Mouse (Mus musculus): ENCODE measurements around the gene Limch1. TPM values are rescaled to one million over a fixed set of nuclear protein-coding genes. Genes with fewer than 3 reads are reported as not detected.

The Limch1 gene
- polyA plus RNA-seq, 1 experiment from 2014 or later: 61.9 TPM

GRCm38 (mm10) chr5:67101793-67102600 is 356.4 kb downstream of the Limch1 start:
- 0 out of 2 replicates have a peak, but pooled peaks have one; percentile 45 for ATAC-seq (ENCODE audit: insufficient number of reproducible peaks, insufficient read depth, low FRiP score, low TSS enrichment)
- H3K27me3 ChIP-seq: peaks cover 78% of the 10 kb centered on the region
- H3K4me3 ChIP-seq: no peak overlapping the region
- H3K36me3 ChIP-seq: no peaks in the 10 kb centered on the region
- H3K9me3 ChIP-seq: no peaks in the 10 kb centered on the region
- H3K9ac ChIP-seq: no peak overlapping the region
- 2% methylated on average over 28 of the region's 28 CpGs for WGBS
- no peak overlapping the region for H3K4me2 ChIP-seq (replicated peaks)
- 0 out of 2 replicates have a peak, but pooled peaks cover 3% of the 10 kb centered on the region for H3K4me1 ChIP-seq
- no peak overlapping the region for H3K27ac ChIP-seq

GRCm38 (mm10) chr5:67103016-67103415 is 357.4 kb downstream of the Limch1 start:
- H3K4me2 ChIP-seq (replicated peaks): no peak overlapping the region
- H3K27me3 ChIP-seq: peaks cover 72% of the 10 kb centered on the region
- no peak overlapping the region for H3K27ac ChIP-seq
- no peak overlapping the region for H3K9ac ChIP-seq
- no peak overlapping the region for H3K4me3 ChIP-seq
- 8% methylated on average over 3 of the region's 3 CpGs for WGBS
- no peaks in the 10 kb centered on the region for H3K9me3 ChIP-seq
- H3K4me1 ChIP-seq: 0 out of 2 replicates have a peak, but pooled peaks cover 3% of the 10 kb centered on the region
- no peaks in the 10 kb centered on the region for H3K36me3 ChIP-seq
- no peak for ATAC-seq (ENCODE audit: insufficient number of reproducible peaks, insufficient read depth, low FRiP score, low TSS enrichment)

- no peak for ATAC-seq (ENCODE audit: insufficient number of reproducible peaks, insufficient read depth, low FRiP score, low TSS enrichment)
- Histone ChIP-seq H3K4me2 (replicated peaks) (no peak overlapping the region), H3K4me1 (0 out of 2 replicates have a peak, but pooled peaks cover 3% of the 10 kb centered on the region), H3K4me3 (no peak overlapping the region), H3K36me3 (no peaks in the 10 kb centered on the region), H3K9ac (no peak overlapping the region), H3K27me3 (peaks cover 55% of the 10 kb centered on the region), H3K9me3 (no peaks in the 10 kb centered on the region), H3K27ac (no peak overlapping the region)
- WGBS: 90% methylated on average over 2 of the region's 2 CpGs
Measured at GRCm38 (mm10) chr5:67106261-67106660, 360.6 kb downstream of the Limch1 start.

Small RNA genes within 50 kb of the gene (microRNA-seq; reads per million reads assigned to microRNA genes)
- not detected for gene Gm23841

Other genes starting within 250 kb of the Limch1 start
- 52.9 and 53.2 TPM in 2 replicates for gene Apbb2, start 127.0 kb upstream of the Limch1 start, polyA plus RNA-seq (2016; fragmentation: Nextera tagmentation; extraction: Ambion mirVana)
- gene Uchl1, start 69.7 kb upstream of the Limch1 start, polyA plus RNA-seq (2016; fragmentation: Nextera tagmentation; extraction: Ambion mirVana): 141 and 184 TPM in 2 replicates

Data from embryonic facial prominence, embryonic 12.5 days (tissue).